Mouse (Mus musculus) hindbrain, embryonic 15.5 days (tissue): ENCODE data around the gene Slc25a40. TPM values are rescaled to one million over a fixed set of nuclear protein-coding genes. Genes with fewer than 3 reads are reported as not detected.

Source experiments
- ATAC-seq: fragments of 200-750 bp; cut with Nextera tagmentation; 2 replicates; pipeline ENCODE4 v1.8.0; 2017; ENCODE audit warnings: low read depth, moderate number of reproducible peaks, moderate TSS enrichment; ENCODE audit not compliant: low FRiP score
- H3K27ac ChIP-seq: fragments of 300-500 bp; sonication (generic); replicated peaks from 2 replicates; pipeline ENCODE4 v1.5.1; 2015; ENCODE audit warnings: mild to moderate bottlenecking, inconsistent platforms
- H3K27me3 ChIP-seq: fragments of 300-500 bp; sonication (generic); 2 replicates; pipeline ENCODE4 v1.6.1; 2015; ENCODE audit warnings: control low read depth, inconsistent platforms
- H3K36me3 ChIP-seq: fragments of 300-500 bp; sonication (generic); 2 replicates; pipeline ENCODE4 v1.6.1; 2015; ENCODE audit warnings: control low read depth, inconsistent platforms
- H3K4me1 ChIP-seq: fragments of 300-500 bp; sonication (generic); replicated peaks from 2 replicates; pipeline ENCODE4 v1.6.1; 2015; ENCODE audit warnings: control low read depth, inconsistent platforms
- H3K4me2 ChIP-seq: fragments of 300-500 bp; sonication (generic); 2 replicates; pipeline ENCODE4 v1.6.1; 2015; ENCODE audit warnings: moderate library complexity, mild to moderate bottlenecking, inconsistent platforms
- H3K4me3 ChIP-seq: fragments of 300-500 bp; sonication (generic); 2 replicates; pipeline ENCODE4 v1.5.1; 2015; ENCODE audit warnings: mild to moderate bottlenecking, inconsistent platforms
- H3K9ac ChIP-seq: fragments of 300-500 bp; sonication (generic); 2 replicates; pipeline ENCODE4 v1.6.1; 2015; ENCODE audit warnings: inconsistent platforms
- H3K9me3 ChIP-seq: fragments of 300-500 bp; sonication (generic); 2 replicates; pipeline ENCODE4 v1.6.1; 2016; ENCODE audit warnings: control low read depth, inconsistent platforms
- WGBS: fragments of 180-500 bp; shearing (Covaris S2); methylation state at CpG from one replicate; pipeline ENCODE4 v1.1.7; 2015; 5-methylcytosine and 5-hydroxymethylcytosine counted together
- polyA plus RNA-seq: library from polyadenylated mRNA; unstranded; fragments of >200 nt; fragmentation: Nextera tagmentation; extraction: Ambion mirVana; gene quantifications from 2 replicates; pipeline ENCODE4 v1.2.1, GENCODE M21; 2015

The Slc25a40 gene
- polyA plus RNA-seq, 1 experiment from 2014 or later = 9.0 TPM

GRCm38 (mm10) chr5:8424116-8424515, 1.5 kb downstream of the Slc25a40 start:
- peaks cover 11% of the 10 kb centered on the region for H3K4me1 ChIP-seq
- H3K4me3 ChIP-seq = peak overlapping the region; percentile 69
- 17% methylated on average over 7 of the region's 7 CpGs for WGBS
- no peak overlapping the region for H3K27ac ChIP-seq
- ATAC-seq = no peak
- no peak overlapping the region; the same call in 1 of the 2 replicates for H3K9ac ChIP-seq
- H3K9me3 ChIP-seq = no peaks in the 10 kb centered on the region
- peak overlapping the region; percentile 75 for H3K4me2 ChIP-seq
- no peaks in the 10 kb centered on the region for H3K36me3 ChIP-seq
- H3K27me3 ChIP-seq = no peaks in the 10 kb centered on the region

DNA sequence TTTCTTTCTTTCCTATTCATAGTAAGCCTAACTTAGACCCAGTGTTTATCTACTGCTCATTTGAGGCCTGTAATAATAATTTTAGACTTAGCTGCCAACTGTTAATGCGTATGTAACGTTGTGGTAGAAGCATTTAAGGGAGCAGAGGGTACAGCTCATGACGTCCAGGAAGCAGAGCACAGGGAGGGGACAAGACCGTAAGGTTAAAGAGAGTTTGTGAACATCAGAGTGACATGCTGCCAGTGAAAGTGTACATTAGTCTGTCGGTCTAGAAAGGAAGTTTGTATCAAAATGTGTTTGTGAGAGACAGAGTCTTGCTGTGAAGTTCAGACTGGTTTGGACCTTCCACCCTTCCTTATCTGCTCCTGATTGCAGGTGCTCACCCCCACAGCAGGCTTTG, 3.2 kb downstream of the Slc25a40 start:
- Histone ChIP-seq H3K27ac (no peak overlapping the region), H3K27me3 (no peaks in the 10 kb centered on the region), H3K36me3 (0 out of 2 replicates have a peak, but pooled peaks cover 4% of the 10 kb centered on the region), H3K4me3 (no peak overlapping the region), H3K9me3 (no peaks in the 10 kb centered on the region), H3K4me2 (no peak overlapping the region), H3K4me1 (peaks cover 11% of the 10 kb centered on the region), H3K9ac (no peak overlapping the region)
- ATAC-seq = no peak
- WGBS = 84% methylated on average over 5 of the region's 5 CpGs

GRCm38 (mm10) chr5:8437481-8438156, 15.0 kb downstream of the Slc25a40 start:
- no peak overlapping the region for H3K4me3 ChIP-seq
- H3K27me3 ChIP-seq = no peaks in the 10 kb centered on the region
- H3K36me3 ChIP-seq = 0 out of 2 replicates have a peak, but pooled peaks cover 3% of the 10 kb centered on the region
- no peak overlapping the region for H3K9ac ChIP-seq
- H3K4me1 ChIP-seq = no peaks in the 10 kb centered on the region
- no peak overlapping the region for H3K27ac ChIP-seq
- 90% methylated on average over 5 of the region's 5 CpGs for WGBS
- no peak overlapping the region for H3K4me2 ChIP-seq
- H3K9me3 ChIP-seq = no peaks in the 10 kb centered on the region
- no peak for ATAC-seq

- Histone ChIP-seq H3K36me3 (0 out of 2 replicates have a peak, but pooled peaks cover 3% of the 10 kb centered on the region), H3K27me3 (no peaks in the 10 kb centered on the region), H3K9me3 (no peaks in the 10 kb centered on the region), H3K27ac (no peak overlapping the region), H3K4me3 (no peak overlapping the region), H3K4me2 (no peak overlapping the region), H3K4me1 (no peaks in the 10 kb centered on the region), H3K9ac (no peak overlapping the region)
- no peak for ATAC-seq
- WGBS = 84% methylated on average over 2 of the region's 2 CpGs
Measured at GRCm38 (mm10) chr5:8439095-8439494, 16.4 kb downstream of the Slc25a40 start.

- Histone ChIP-seq H3K4me3 (no peak overlapping the region), H3K4me1 (no peaks in the 10 kb centered on the region), H3K36me3 (peaks cover 5% of the 10 kb centered on the region; the same call in 1 of the 2 replicates), H3K4me2 (no peak overlapping the region), H3K9me3 (no peaks in the 10 kb centered on the region), H3K27me3 (no peaks in the 10 kb centered on the region), H3K9ac (no peak overlapping the region), H3K27ac (no peak overlapping the region)
- no peak for ATAC-seq
Measured at GRCm38 (mm10) chr5:8455565-8455964, 32.9 kb downstream of the Slc25a40 start.

DNA sequence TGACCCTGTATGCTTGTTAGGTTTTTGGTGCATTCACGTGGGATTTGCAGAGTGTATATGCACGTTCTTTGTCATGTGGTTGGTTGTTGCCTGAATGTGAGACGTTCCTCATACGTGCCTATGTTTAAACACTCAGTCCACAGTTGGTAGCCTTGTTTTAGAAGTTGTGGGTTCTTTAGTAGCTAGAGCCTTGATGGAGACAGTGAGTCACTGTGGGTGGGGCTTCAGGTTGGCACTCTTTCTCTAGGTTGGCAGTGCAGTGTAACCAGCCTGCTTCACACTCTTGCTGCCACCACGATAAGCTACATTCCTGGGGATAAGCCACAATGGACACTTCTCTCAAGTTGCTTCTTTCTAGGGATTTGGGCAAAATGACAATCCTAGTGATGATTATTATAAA, 33.9 kb downstream of the Slc25a40 start:
- no peak for ATAC-seq
- no peaks in the 10 kb centered on the region for H3K9me3 ChIP-seq
- H3K4me2 ChIP-seq = no peak overlapping the region
- no peaks in the 10 kb centered on the region for H3K4me1 ChIP-seq
- H3K36me3 ChIP-seq = peaks cover 5% of the 10 kb centered on the region; the same call in 1 of the 2 replicates
- H3K4me3 ChIP-seq = no peak overlapping the region
- no peak overlapping the region for H3K9ac ChIP-seq
- H3K27ac ChIP-seq = no peak overlapping the region
- H3K27me3 ChIP-seq = no peaks in the 10 kb centered on the region
- WGBS = 91% methylated on average over 5 of the region's 5 CpGs

- H3K4me3 ChIP-seq = no peak overlapping the region
- H3K36me3 ChIP-seq = no peaks in the 10 kb centered on the region
- H3K4me2 ChIP-seq = no peak overlapping the region
- H3K4me1 ChIP-seq = no peaks in the 10 kb centered on the region
- H3K27me3 ChIP-seq = no peaks in the 10 kb centered on the region
- no peak overlapping the region for H3K9ac ChIP-seq
- WGBS = 34% methylated on average over 4 of the region's 4 CpGs
- ATAC-seq = peak; percentile 59
- no peak overlapping the region for H3K27ac ChIP-seq
- no peaks in the 10 kb centered on the region for H3K9me3 ChIP-seq
Measured at GRCm38 (mm10) chr5:8487989-8488700, 65.5 kb downstream of the Slc25a40 start.

DNA sequence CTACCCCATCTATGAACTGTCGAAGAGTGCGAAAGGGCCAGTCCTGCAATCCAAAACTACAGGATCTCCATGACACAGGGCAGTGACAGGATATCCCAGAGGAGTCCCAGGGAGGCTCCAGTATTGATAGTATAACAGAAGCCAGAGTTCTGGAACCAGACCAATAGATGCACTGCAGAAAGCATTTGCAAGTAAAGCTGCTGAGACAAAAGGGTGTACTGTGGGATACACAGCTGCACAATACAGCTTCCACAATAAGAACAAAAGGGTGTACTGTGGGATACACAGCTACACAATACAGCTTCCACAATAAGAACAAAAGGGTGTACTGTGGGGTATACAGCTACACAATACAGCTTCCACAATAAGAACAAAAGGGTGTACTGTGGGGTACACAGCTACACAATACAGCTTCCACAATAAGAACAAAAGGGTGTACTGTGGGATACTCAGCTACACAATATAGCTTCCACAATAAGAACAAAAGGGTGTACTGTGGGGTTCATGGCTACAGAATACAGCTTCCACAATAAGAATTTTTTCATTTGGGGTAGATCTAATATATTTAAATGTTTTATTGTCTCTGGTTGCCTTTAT, 66.1 kb downstream of the Slc25a40 start:
- H3K4me2 ChIP-seq = no peak overlapping the region
- no peaks in the 10 kb centered on the region for H3K4me1 ChIP-seq
- H3K4me3 ChIP-seq = no peak overlapping the region
- H3K27ac ChIP-seq = no peak overlapping the region
- WGBS = 32% methylated on average over 2 of the region's 2 CpGs
- ATAC-seq = no peak
- H3K27me3 ChIP-seq = no peaks in the 10 kb centered on the region
- H3K9me3 ChIP-seq = no peaks in the 10 kb centered on the region
- no peaks in the 10 kb centered on the region for H3K36me3 ChIP-seq
- no peak overlapping the region for H3K9ac ChIP-seq

- H3K4me2 ChIP-seq = no peak overlapping the region
- H3K4me1 ChIP-seq = no peaks in the 10 kb centered on the region
- H3K4me3 ChIP-seq = no peak overlapping the region
- no peaks in the 10 kb centered on the region for H3K36me3 ChIP-seq
- H3K9ac ChIP-seq = no peak overlapping the region
- WGBS = 31% methylated on average over 6 of the region's 6 CpGs
- no peaks in the 10 kb centered on the region for H3K27me3 ChIP-seq
- H3K9me3 ChIP-seq = no peaks in the 10 kb centered on the region
- no peak overlapping the region for H3K27ac ChIP-seq
- ATAC-seq = peak; percentile 80
Measured at GRCm38 (mm10) chr5:8489471-8490110, 66.9 kb downstream of the Slc25a40 start.

DNA sequence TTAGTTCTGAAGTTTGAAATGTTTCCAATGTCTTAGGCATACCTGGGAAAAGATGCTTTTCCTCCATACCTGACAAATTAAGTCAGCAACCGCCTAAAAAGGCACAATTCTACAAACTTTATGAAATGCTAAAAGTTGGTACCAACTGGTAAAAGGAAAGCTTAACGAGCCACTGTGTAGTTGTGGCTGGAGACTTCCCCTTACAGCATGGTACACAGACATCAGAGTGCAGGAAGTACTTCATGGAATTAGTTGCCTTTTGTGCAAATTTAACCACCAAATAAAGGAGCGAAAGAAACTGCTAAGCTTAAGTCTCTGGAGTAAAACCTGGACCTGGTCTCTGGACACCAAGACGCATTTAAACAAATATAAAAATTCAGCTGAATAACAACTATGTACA, 69.1 kb downstream of the Slc25a40 start:
- Histone ChIP-seq H3K4me2 (no peak overlapping the region), H3K4me1 (no peaks in the 10 kb centered on the region), H3K9ac (no peak overlapping the region), H3K36me3 (no peaks in the 10 kb centered on the region), H3K27ac (no peak overlapping the region), H3K9me3 (no peaks in the 10 kb centered on the region), H3K4me3 (no peak overlapping the region), H3K27me3 (no peaks in the 10 kb centered on the region)
- WGBS = 85% methylated on average over 4 of the region's 4 CpGs
- no peak for ATAC-seq
